Mouse (Mus musculus): ENCODE data around the gene Gm17660. TPM values are rescaled to one million over a fixed set of nuclear protein-coding genes. Genes with fewer than 3 reads are reported as not detected.

Gene Gm17660
- polyA plus RNA-seq (2014; fragmentation: Nextera tagmentation; extraction: Ambion mirVana), result not detected in 2 replicates

DNA sequence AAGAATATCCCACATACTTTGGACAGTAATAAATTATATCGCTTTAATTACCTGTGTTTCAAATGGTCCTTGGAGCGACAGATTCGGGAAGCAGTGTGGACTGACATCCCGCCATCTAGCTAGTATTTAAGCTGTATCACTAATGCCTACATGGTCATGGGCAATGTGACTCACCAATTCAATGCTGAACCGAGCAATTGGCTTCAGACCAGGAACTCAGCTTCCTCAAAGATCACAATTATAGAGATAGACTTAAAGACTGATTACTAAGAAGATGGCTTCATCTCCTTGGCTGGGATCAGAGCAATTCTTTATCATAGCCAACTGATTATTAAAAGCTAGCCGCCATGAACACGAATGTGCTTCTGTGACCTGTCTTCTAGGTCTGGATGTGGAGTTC lies at the start of gene Gm17660:
Gm17660 (minus strand) TSS at position 101 of the 400 bp plus-strand sequence.
- Histone ChIP-seq H3K36me3 (replicated peaks; ENCODE audit: control insufficient read depth, insufficient read depth) (no peaks in the 10 kb centered on the region; the same call in 1 of the 2 replicates), H3K4me1 (replicated peaks; ENCODE audit: control insufficient read depth, insufficient read depth, low read length) (peaks cover 3% of the 10 kb centered on the region; the same call in 1 of the 2 replicates), H3K4me3 (replicated peaks; ENCODE audit: low read length) (no peak within 1 kb of the TSS), H3K27me3 (ENCODE audit: control insufficient read depth, insufficient read depth, low read length) (no peaks in the 10 kb centered on the region; the same call in 1 of the 2 replicates), H3K4me2 (replicated peaks) (no peak within 1 kb of the TSS), H3K9me3 (ENCODE audit: control insufficient read depth, low read length) (no peaks in the 10 kb centered on the region), H3K9ac (no peak within 1 kb of the TSS), H3K27ac (no peak within 1 kb of the TSS)
- WGBS, result 97% methylated on average over 7 of the region's 7 CpGs
- no peak for DNase-seq (ENCODE audit: low spot score)
- no peak for ATAC-seq (ENCODE audit: low FRiP score)

DNA sequence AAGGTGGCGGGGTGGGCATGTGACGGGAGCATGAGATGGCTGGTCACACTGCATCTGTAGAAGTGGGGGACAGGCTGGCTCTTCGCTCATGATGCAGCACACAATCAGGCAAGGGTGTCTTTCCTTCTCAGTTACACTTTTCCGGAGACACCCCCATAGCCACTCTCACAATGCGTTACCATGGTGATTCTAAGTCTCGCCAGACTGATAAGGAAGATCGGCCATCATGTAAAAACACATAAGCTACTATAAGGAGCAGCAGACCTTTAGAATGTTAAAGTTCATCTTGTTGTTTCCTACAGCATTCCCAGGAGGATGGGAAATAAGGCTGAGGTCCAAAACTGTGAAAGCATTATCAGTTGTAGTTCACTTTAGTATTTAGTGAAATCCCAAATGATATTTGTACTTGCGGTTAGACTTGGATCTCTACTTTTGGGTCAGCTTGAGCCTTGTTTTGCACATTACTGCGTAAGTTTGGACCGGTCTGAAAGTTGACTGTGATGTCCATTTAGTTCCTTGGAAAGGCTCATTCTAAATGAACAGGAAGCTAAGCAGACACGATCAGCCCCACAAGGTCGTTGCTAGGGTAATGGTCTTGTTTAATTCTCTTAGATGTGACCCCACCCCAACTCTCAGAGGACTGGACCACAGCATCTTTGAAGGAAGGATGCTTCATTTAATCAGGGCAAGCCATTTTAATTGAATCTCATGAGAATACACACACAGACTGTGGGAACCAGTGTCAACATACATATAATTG lies 49.3 kb upstream of the Gm17660 start:
- WGBS, result 83% methylated on average over 12 of the region's 12 CpGs
- Histone ChIP-seq H3K4me2 (replicated peaks) (no peak overlapping the region), H3K9me3 (ENCODE audit: control insufficient read depth, low read length) (no peaks in the 10 kb centered on the region), H3K27ac (no peak overlapping the region), H3K9ac (no peak overlapping the region), H3K27me3 (ENCODE audit: control insufficient read depth, insufficient read depth, low read length) (no peaks in the 10 kb centered on the region), H3K36me3 (replicated peaks; ENCODE audit: control insufficient read depth, insufficient read depth) (no peaks in the 10 kb centered on the region), H3K4me3 (replicated peaks; ENCODE audit: low read length) (no peak overlapping the region), H3K4me1 (replicated peaks; ENCODE audit: control insufficient read depth, insufficient read depth, low read length) (no peaks in the 10 kb centered on the region)
- no peak for DNase-seq (ENCODE audit: low spot score)
- ATAC-seq (ENCODE audit: low FRiP score), result no peak

DNA sequence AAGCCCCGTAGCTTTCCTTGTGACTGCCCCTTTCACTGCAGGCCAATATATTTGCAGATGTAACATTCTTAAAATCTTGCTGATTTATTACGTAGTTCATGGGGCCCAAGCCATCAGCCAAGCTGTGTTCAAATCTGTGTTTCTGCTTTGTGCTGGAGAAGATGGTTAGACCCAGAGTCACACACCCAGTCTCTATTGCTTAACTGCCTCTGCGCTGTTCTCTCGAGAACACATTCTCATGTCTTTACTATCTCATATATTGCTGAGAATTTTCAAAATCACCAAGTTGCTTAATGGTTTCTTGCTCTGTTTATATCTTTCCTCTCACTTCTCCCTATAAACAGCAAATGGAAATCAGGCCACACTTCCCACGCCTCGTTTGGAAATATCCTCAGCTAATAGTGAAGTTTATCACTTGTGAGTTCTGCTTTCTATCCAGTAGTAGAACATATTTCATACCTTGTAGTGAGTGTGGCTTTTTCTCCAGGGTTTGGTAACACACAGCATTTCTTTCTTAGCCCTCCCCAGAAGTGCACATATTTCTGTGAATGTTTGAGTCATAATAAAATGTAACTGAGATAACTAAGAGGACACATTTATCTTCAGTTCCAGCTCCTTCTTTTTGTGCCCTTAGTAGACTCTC lies 46.7 kb upstream of the Gm17660 start:
- Histone ChIP-seq H3K4me1 (replicated peaks; ENCODE audit: control insufficient read depth, insufficient read depth, low read length) (no peaks in the 10 kb centered on the region), H3K4me3 (replicated peaks; ENCODE audit: low read length) (no peak overlapping the region), H3K9ac (no peak overlapping the region), H3K27ac (no peak overlapping the region), H3K4me2 (replicated peaks) (no peak overlapping the region), H3K9me3 (ENCODE audit: control insufficient read depth, low read length) (no peaks in the 10 kb centered on the region), H3K36me3 (replicated peaks; ENCODE audit: control insufficient read depth, insufficient read depth) (no peaks in the 10 kb centered on the region), H3K27me3 (ENCODE audit: control insufficient read depth, insufficient read depth, low read length) (no peaks in the 10 kb centered on the region)
- ATAC-seq (ENCODE audit: low FRiP score) (no peak), DNase-seq (ENCODE audit: low spot score) (no peak)
- 87% methylated on average over 6 of the region's 6 CpGs for WGBS

DNA sequence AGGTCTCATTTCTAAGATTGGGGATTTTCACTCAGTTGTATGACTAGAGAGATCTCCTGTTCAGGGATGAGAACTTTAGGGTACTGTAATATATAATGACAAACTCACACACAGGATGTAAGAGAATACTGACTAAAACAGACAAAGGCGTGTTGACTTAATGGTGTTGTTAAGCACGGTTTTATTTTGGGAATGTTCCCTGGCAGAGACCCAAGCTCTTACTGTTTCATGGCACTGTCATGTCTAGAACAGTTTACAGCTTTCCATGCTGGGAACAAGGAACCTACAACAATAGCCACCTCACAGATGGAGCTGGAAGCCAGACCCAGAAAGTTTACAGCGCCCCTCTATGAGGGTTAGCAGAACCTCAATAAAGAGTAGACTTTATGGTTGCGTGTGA lies 38.5 kb upstream of the Gm17660 start:
- Histone ChIP-seq H3K4me1 (replicated peaks; ENCODE audit: control insufficient read depth, insufficient read depth, low read length) (peaks cover 28% of the 10 kb centered on the region), H3K27me3 (ENCODE audit: control insufficient read depth, insufficient read depth, low read length) (no peaks in the 10 kb centered on the region), H3K9ac (no peak overlapping the region), H3K36me3 (replicated peaks; ENCODE audit: control insufficient read depth, insufficient read depth) (no peaks in the 10 kb centered on the region), H3K9me3 (ENCODE audit: control insufficient read depth, low read length) (no peaks in the 10 kb centered on the region), H3K27ac (0 out of 2 replicates have a peak overlapping the region, but pooled peaks have one; percentile 55), H3K4me3 (replicated peaks; ENCODE audit: low read length) (no peak overlapping the region), H3K4me2 (replicated peaks) (no peak overlapping the region)
- DNase-seq (ENCODE audit: low spot score) (no peak), ATAC-seq (ENCODE audit: low FRiP score) (no peak)
- WGBS, result 80% methylated on average over 4 of the region's 4 CpGs

DNA sequence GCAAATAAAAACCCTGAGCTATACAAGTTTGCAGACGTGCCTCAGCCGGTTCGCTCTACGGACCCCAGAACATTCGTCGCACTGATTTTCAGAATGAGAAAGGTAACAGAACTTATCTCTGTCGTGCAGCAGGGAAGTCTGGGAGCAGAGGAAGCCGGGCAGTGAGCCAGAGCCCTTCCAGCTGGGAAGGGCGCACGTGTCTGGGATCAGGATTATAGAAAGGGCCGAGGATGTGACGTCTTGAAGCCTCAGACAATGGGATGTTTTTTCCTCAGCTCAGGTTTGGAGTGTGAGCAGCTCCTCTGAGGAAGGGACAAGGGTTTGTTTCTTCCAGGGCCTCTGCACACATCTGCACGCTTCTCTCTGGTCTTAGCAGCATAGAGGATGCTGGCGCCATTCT lies 37.7 kb upstream of the Gm17660 start:
- H3K9ac ChIP-seq, result no peak overlapping the region
- no peaks in the 10 kb centered on the region for H3K9me3 ChIP-seq (ENCODE audit: control insufficient read depth, low read length)
- H3K4me2 ChIP-seq (replicated peaks), result 0 out of 2 replicates have a peak overlapping the region, but pooled peaks have one; percentile 8
- DNase-seq (ENCODE audit: low spot score), result peak; percentile 62
- H3K27me3 ChIP-seq (ENCODE audit: control insufficient read depth, insufficient read depth, low read length), result no peaks in the 10 kb centered on the region
- no peaks in the 10 kb centered on the region for H3K36me3 ChIP-seq (replicated peaks; ENCODE audit: control insufficient read depth, insufficient read depth)
- H3K4me1 ChIP-seq (replicated peaks; ENCODE audit: control insufficient read depth, insufficient read depth, low read length), result peaks cover 35% of the 10 kb centered on the region
- WGBS, result 41% methylated on average over 14 of the region's 14 CpGs
- H3K27ac ChIP-seq, result peak overlapping the region; percentile 86
- ATAC-seq (ENCODE audit: low FRiP score), result no peak
- H3K4me3 ChIP-seq (replicated peaks; ENCODE audit: low read length), result no peak overlapping the region

DNA sequence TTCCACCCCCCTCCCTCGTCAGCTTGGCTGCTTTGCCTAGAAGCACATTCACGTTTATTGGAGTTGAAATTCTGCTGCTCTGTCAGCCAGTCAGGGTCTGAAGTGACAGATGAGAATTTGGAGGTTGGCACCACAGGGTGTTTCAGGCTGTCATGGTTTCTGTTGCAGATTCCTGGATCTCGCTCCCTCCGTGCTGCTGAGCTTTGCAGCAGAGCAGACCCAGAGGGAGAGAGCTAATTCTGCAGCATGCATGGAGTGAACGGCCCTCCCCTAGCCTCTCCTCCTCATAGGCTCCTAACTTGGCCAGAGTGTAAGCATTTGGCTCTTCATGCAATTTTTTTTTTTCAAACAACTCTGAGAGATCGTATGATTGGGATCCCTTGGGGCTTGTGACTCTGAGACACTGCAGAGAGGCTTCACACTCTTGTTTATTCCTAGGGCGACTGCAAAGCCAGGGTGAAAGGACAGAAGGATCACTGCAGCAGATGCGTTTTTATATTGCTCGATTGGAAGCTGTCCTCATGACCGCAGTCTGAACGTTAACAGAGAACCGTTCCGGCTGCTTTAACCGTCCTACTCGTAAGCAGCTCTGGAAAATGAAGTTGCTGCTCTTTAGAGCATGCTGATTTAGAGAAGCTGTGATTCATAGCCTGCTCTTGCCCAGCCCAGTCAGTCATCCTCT lies 36.2 kb upstream of the Gm17660 start, which contains the start of gene Sparcl1:
Sparcl1 (minus strand) TSS at position 243 of the 682 bp plus-strand sequence.
- Histone ChIP-seq H3K36me3 (replicated peaks; ENCODE audit: control insufficient read depth, insufficient read depth) (no peaks in the 10 kb centered on the region), H3K27ac (peak within 1 kb of the TSS; percentile 86), H3K9me3 (ENCODE audit: control insufficient read depth, low read length) (no peaks in the 10 kb centered on the region), H3K9ac (peak within 1 kb of the TSS; percentile 57), H3K27me3 (ENCODE audit: control insufficient read depth, insufficient read depth, low read length) (no peaks in the 10 kb centered on the region), H3K4me3 (replicated peaks; ENCODE audit: low read length) (peak within 1 kb of the TSS; percentile 22), H3K4me2 (replicated peaks) (peak within 1 kb of the TSS; percentile 49), H3K4me1 (replicated peaks; ENCODE audit: control insufficient read depth, insufficient read depth, low read length) (peaks cover 47% of the 10 kb centered on the region)
- peak; percentile 61 for DNase-seq (ENCODE audit: low spot score)
- ATAC-seq (ENCODE audit: low FRiP score), result peak; percentile 59
- WGBS, result 9% methylated on average over 15 of the region's 15 CpGs

DNA sequence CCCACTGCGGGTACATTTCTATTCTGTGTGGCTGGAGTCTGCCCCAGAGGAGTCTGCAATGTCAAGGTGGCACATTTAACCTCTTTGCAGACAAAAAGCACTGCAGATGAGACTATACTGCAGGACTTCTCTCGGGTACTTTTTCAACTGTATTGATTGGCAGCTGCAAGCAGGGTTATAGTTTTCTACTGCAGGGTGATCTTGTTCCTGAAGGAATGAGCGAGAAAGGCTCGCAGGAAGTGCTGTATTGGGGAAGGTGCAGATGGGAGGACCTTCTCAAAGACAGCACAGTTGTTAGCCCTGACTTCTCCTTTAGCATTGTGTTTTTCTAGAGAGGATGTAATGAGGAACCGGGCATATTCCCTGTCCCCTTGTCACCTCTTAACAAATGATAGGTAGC lies 35.1 kb upstream of the Gm17660 start:
- ATAC-seq (ENCODE audit: low FRiP score) (no peak), DNase-seq (ENCODE audit: low spot score) (no peak)
- Histone ChIP-seq H3K4me1 (replicated peaks; ENCODE audit: control insufficient read depth, insufficient read depth, low read length) (peaks cover 53% of the 10 kb centered on the region), H3K27me3 (ENCODE audit: control insufficient read depth, insufficient read depth, low read length) (no peaks in the 10 kb centered on the region), H3K9ac (peak overlapping the region; percentile 57), H3K36me3 (replicated peaks; ENCODE audit: control insufficient read depth, insufficient read depth) (no peaks in the 10 kb centered on the region), H3K4me3 (replicated peaks; ENCODE audit: low read length) (peak overlapping the region; percentile 22), H3K9me3 (ENCODE audit: control insufficient read depth, low read length) (no peaks in the 10 kb centered on the region), H3K27ac (peak overlapping the region; percentile 86), H3K4me2 (replicated peaks) (peak overlapping the region; percentile 49)
- WGBS, result 11% methylated on average over 5 of the region's 5 CpGs

DNA sequence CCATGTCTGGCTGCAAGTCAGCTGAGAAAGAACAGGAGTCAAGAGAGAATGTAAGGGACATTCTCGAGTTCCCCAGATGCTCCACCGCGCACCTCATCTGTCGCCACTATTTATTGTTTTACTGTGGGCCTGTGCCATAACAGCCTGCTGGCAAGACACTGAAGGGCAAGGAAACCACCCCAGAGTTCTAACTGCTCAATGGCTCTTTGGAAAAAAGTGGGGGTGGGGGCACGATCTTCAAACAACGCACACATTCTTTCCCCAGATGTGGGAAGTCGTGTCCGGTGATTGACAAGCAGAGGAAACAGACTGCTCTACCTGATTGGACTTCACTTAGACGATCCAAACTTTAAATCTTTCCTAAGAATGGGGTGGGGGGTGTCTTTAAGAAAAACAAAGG lies 34.6 kb upstream of the Gm17660 start:
- ATAC-seq (ENCODE audit: low FRiP score) (no peak), DNase-seq (ENCODE audit: low spot score) (no peak)
- Histone ChIP-seq H3K27me3 (ENCODE audit: control insufficient read depth, insufficient read depth, low read length) (no peaks in the 10 kb centered on the region), H3K4me2 (replicated peaks) (peak overlapping the region; percentile 49), H3K4me1 (replicated peaks; ENCODE audit: control insufficient read depth, insufficient read depth, low read length) (peaks cover 53% of the 10 kb centered on the region), H3K4me3 (replicated peaks; ENCODE audit: low read length) (peak overlapping the region; percentile 22), H3K27ac (peak overlapping the region; percentile 86), H3K9ac (peak overlapping the region; percentile 57; the same call in 1 of the 2 replicates), H3K9me3 (ENCODE audit: control insufficient read depth, low read length) (no peaks in the 10 kb centered on the region), H3K36me3 (replicated peaks; ENCODE audit: control insufficient read depth, insufficient read depth) (no peaks in the 10 kb centered on the region)
- WGBS, result 10% methylated on average over 9 of the region's 9 CpGs

Data from hindbrain, embryonic 14.5 days (tissue).